Mouse (Mus musculus) brain, embryonic 14.5 days (tissue): ENCODE results near the gene Gm3558. TPM values are rescaled to one million over a fixed set of nuclear protein-coding genes. Genes with fewer than 3 reads are reported as not detected.
"Not testable (repeated sequence)": the region's sequence is repeated elsewhere in the genome, so short reads cannot be mapped to it uniquely, and the experiment has no call there.

Experiments
- DNase-seq: peaks from one replicate; pipeline ENCODE4 v3.0.0-alpha.2; 2011; ENCODE audit warnings: low read depth
- polyA plus RNA-seq: library from polyadenylated mRNA; depleted of rRNA; stranded (reverse); fragments of >200 nt; gene quantifications from 2 replicates; pipeline ENCODE4 v1.2.3, GENCODE M21; 2012; rRNA removed

Gm3558 gene
- polyA plus RNA-seq, result 4.6 TPM in 2 replicates

DNA sequence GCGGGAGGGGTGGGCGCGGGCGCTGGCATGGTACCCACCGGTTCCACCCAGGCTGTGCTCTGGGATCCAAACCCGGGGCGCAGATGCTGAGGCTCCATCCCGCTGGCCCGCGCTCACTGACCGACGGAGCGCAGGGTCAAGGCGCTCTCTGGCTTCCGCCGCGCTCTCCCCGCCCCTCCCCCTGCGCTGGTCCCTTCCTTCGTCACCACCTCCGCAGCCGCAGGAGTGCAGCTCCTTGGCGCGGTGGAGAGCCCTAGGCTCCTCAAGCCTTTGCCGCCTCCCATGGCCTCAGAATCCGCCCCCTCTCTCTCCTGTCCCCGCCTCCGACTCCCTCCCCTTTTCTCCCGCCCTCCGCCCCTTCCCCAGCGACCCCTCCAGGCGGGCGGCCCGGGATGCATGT lies at the start of gene Gm3558:
Gm3558 (minus strand) TSS at position 185 of the 400 bp plus-strand sequence.
- not testable (repeated sequence) for DNase-seq

DNA sequence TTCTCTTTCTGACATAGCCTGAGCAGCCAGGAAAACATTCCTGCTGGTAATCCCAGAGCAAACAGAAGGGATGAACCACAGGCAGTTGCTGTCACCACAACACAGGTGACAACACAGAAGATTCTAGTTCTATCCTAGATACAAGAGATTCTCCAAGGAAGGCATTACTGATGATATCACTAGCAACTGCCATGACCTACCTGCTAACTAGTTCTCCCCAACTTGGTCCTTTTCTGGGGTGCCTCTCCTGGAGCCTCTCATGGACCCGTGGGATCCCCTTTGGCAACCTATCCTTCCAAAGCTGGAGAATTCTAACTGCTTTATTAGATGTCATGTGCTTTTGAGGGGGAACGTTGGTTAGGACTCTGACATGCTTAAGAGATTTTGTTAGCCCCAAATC lies 27.1 kb upstream of the Gm3558 start, which contains the start of gene Gm10338:
Gm10338 (minus strand) TSS at position 101 of the 400 bp plus-strand sequence.
- DNase-seq, result not testable (repeated sequence)

DNA sequence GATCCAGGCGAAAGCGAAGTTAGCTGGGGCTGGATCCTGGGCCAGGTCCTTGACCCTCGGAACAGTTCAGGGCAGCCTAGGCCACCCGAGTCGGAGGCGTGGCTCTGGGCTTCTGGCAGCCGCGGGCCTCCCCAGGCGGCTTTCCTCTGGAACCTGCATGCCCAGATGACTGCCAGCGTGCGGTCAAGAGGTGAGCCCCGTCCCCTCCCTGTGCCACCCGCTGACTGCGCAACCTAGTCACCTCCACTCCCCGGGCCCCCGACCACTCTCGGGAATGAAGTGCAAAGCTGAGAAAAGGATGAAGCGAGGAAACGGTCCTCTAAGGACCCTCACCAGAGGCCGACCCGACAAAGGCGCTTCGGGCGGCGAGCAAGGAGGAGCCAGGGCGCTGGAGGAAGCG lies 476 bp downstream of the Gm3558 start:
- peak; percentile 2 for DNase-seq

DNA sequence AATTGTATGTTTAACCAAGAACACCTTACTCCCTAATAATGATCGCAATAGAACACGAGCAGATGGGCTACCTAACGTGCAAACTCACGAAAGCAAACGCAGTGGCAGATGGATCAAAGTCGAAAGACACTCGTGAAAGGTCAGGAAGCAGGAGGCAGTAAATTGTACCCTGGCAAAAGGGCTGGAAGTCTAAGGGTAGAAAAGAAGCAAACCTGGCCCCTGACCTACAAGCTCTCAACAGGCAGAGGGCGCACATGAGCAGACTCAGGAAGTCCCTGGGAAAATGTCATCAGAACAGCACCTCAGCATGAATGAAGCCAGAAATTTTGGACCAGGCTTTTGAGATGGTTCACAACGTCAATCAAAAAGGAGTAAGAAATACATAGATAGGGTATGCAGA lies 1.1 kb downstream of the Gm3558 start:
- DNase-seq, result not testable (repeated sequence)

Other genes starting within 250 kb of the Gm3558 start
- not detected in 2 replicates for gene Gm5797, start 236.2 kb downstream of the Gm3558 start, polyA plus RNA-seq
- gene Gm8374, start 203.4 kb downstream of the Gm3558 start, polyA plus RNA-seq, result not detected in 2 replicates
- 0.15 TPM in 1 of 2 replicates, not detected in the other for gene Gm3755, start 117.6 kb downstream of the Gm3558 start, polyA plus RNA-seq
- gene Gm3752, start 84.8 kb downstream of the Gm3558 start, polyA plus RNA-seq, result 11.7 and 12.1 TPM in 2 replicates
- not detected in 2 replicates for gene Gm10338, start 27.0 kb upstream of the Gm3558 start, polyA plus RNA-seq
- gene Gm10128, start 75.4 kb upstream of the Gm3558 start, polyA plus RNA-seq, result not detected in 2 replicates
- not detected in 2 replicates for gene Gm26661, start 223.0 kb upstream of the Gm3558 start, polyA plus RNA-seq
- gene Flnb, start 249.4 kb upstream of the Gm3558 start, polyA plus RNA-seq, result 16.0 and 20.6 TPM in 2 replicates